ENCODE assay signal across 29 mouse cellular contexts in the genomic region with DNA sequence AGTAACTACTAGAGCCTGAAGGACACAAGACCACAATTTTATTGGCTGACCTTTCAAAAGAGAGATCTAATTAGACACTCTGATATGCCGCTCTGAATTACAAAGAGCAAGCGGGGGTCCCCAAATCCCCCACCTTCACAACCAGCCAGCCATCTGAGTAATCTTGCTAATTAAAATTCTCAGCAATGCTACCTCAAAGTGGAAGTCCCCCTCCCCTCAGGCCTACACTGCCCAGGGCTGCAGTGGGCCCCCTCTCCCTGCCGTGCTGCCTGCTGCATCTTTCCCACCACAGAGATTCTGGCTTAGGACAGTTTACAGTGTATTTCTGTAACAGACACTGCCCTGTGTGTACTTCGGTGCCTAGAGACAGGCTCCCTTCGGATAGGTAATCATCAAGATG. TPM values are rescaled to one million over a fixed set of nuclear protein-coding genes. Genes with fewer than 3 reads are reported as not detected.
DNase-seq lines count a peak whose midpoint lies in the region; ATAC-seq lines count a peak whose summit lies in the region.
"Had no signal": no experiment of that assay in that cellular context is flagged by ENCODE, and none has a peak within 500 bp of the region (broad histone marks: within the 10 kb centered on the region; RNA-seq: fewer than 3 reads in every experiment).

No protein-coding gene starts in this region.

- ATAC-seq in hindbrain, embryonic 14.5 days (ENCODE audit: low FRiP score), result peak; percentile 65; the same call in 1 of the 2 replicates
- ATAC-seq in hindbrain, embryonic 11.5 days (ENCODE audit: low FRiP score), result no peak
- ATAC-seq in midbrain, embryonic 15.5 days (replicated peaks), result peak; percentile 76; the same call in 1 of the 2 replicates
- no peak; the same call in 1 of the 2 replicates for ATAC-seq in midbrain, embryonic 16.5 days
- ATAC-seq in forebrain, embryonic 13.5 days, result peak; percentile 79; the same call in 1 of the 2 replicates
- peak; percentile 38; the same call in 1 of the 2 replicates for ATAC-seq in neural tube, embryonic 15.5 days (ENCODE audit: low FRiP score)
- ATAC-seq in monocyte, adult 5-6 weeks (replicated peaks; ENCODE audit: insufficient number of reproducible peaks, low FRiP score, low TSS enrichment, poor library complexity, severe bottlenecking), result no peak
- ATAC-seq: CD4-positive, CD25-positive, alpha-beta regulatory T cell, adult 4 months; intestine, embryonic 15.5 days; liver, embryonic 12.5 days; liver, postnatal 0 days had no signal

- no peak overlapping the region for H3K4me2 ChIP-seq in hindbrain, embryonic 14.5 days (replicated peaks)
- H3K4me2 ChIP-seq in hindbrain, embryonic 11.5 days (replicated peaks; ENCODE audit: low read depth, low read length), result no peak overlapping the region
- no peak overlapping the region for H3K4me2 ChIP-seq in midbrain, embryonic 15.5 days
- H3K4me2 ChIP-seq in midbrain, embryonic 16.5 days (ENCODE audit: low read length), result no peak overlapping the region
- no peak overlapping the region for H3K4me2 ChIP-seq in forebrain, embryonic 13.5 days
- H3K4me2 ChIP-seq in neural tube, embryonic 15.5 days, result no peak overlapping the region
- H3K4me2 ChIP-seq: heart, embryonic 13.5 days; hindbrain, embryonic 15.5 days; intestine, embryonic 15.5 days; liver, embryonic 12.5 days had no signal

- WGBS in hindbrain, embryonic 14.5 days, result 57% methylated on average over 5 of the region's 5 CpGs
- whole genome bisulfite sequencing in hindbrain, embryonic 11.5 days, result 69% methylated on average over 5 of the region's 5 CpGs
- WGBS in midbrain, embryonic 15.5 days, result 30% methylated on average over 5 of the region's 5 CpGs
- 22% methylated on average over 5 of the region's 5 CpGs for WGBS in midbrain, embryonic 16.5 days
- 13% methylated on average over 5 of the region's 5 CpGs for WGBS in forebrain, embryonic 13.5 days
- 42% methylated on average over 5 of the region's 5 CpGs for WGBS in neural tube, embryonic 15.5 days

- H3K27me3 ChIP-seq in hindbrain, embryonic 14.5 days (ENCODE audit: control insufficient read depth, insufficient read depth, low read length), result no peaks in the 10 kb centered on the region
- H3K27me3 ChIP-seq in hindbrain, embryonic 11.5 days (ENCODE audit: control insufficient read depth, insufficient read depth, low read length), result no peaks in the 10 kb centered on the region
- H3K27me3 ChIP-seq in midbrain, embryonic 15.5 days (replicated peaks), result no peaks in the 10 kb centered on the region
- no peaks in the 10 kb centered on the region for H3K27me3 ChIP-seq in midbrain, embryonic 16.5 days (ENCODE audit: control insufficient read depth, insufficient read depth, low read depth, low read length)
- H3K27me3 ChIP-seq in forebrain, embryonic 13.5 days, result no peaks in the 10 kb centered on the region
- no peaks in the 10 kb centered on the region for H3K27me3 ChIP-seq in neural tube, embryonic 15.5 days (replicated peaks)
- H3K27me3 ChIP-seq: heart, embryonic 13.5 days; hindbrain, embryonic 15.5 days; intestine, embryonic 15.5 days; liver, embryonic 12.5 days had no signal

- H3K9ac ChIP-seq in hindbrain, embryonic 14.5 days, result no peak overlapping the region; the same call in 1 of the 2 replicates
- no peak overlapping the region for H3K9ac ChIP-seq in hindbrain, embryonic 11.5 days (ENCODE audit: low read depth, low read length)
- H3K9ac ChIP-seq in midbrain, embryonic 15.5 days, result no peak overlapping the region
- H3K9ac ChIP-seq in midbrain, embryonic 16.5 days (ENCODE audit: low read depth, low read length), result no peak overlapping the region
- H3K9ac ChIP-seq in forebrain, embryonic 13.5 days, result 0 out of 2 replicates have a peak overlapping the region, but pooled peaks have one; percentile 31
- no peak overlapping the region for H3K9ac ChIP-seq in neural tube, embryonic 15.5 days (replicated peaks)
- H3K9ac ChIP-seq: heart, embryonic 13.5 days; hindbrain, embryonic 15.5 days; intestine, embryonic 15.5 days; liver, embryonic 12.5 days; liver, postnatal 0 days had no signal

- 0 out of 2 replicates have a peak, but pooled peaks cover 2% of the 10 kb centered on the region for H3K4me1 ChIP-seq in hindbrain, embryonic 14.5 days (replicated peaks; ENCODE audit: control insufficient read depth, insufficient read depth, low read length)
- H3K4me1 ChIP-seq in hindbrain, embryonic 11.5 days (replicated peaks; ENCODE audit: control insufficient read depth, insufficient read depth, low read length), result no peaks in the 10 kb centered on the region
- peaks cover 8% of the 10 kb centered on the region for H3K4me1 ChIP-seq in midbrain, embryonic 15.5 days
- peaks cover 4% of the 10 kb centered on the region; the same call in 1 of the 2 replicates for H3K4me1 ChIP-seq in midbrain, embryonic 16.5 days (ENCODE audit: control insufficient read depth, insufficient read depth, low read length)
- H3K4me1 ChIP-seq in forebrain, embryonic 13.5 days, result peaks cover 18% of the 10 kb centered on the region
- H3K4me1 ChIP-seq in neural tube, embryonic 15.5 days, result peaks cover 5% of the 10 kb centered on the region
- H3K4me1 ChIP-seq: heart, embryonic 13.5 days; intestine, embryonic 15.5 days; liver, embryonic 12.5 days had no signal

- H3K4me3 ChIP-seq in hindbrain, embryonic 14.5 days (replicated peaks; ENCODE audit: low read length), result no peak overlapping the region
- H3K4me3 ChIP-seq in hindbrain, embryonic 11.5 days (ENCODE audit: low read depth, low read length), result no peak overlapping the region
- H3K4me3 ChIP-seq in midbrain, embryonic 15.5 days, result no peak overlapping the region
- H3K4me3 ChIP-seq in midbrain, embryonic 16.5 days (ENCODE audit: low read depth, low read length), result no peak overlapping the region
- no peak overlapping the region for H3K4me3 ChIP-seq in forebrain, embryonic 13.5 days
- H3K4me3 ChIP-seq in neural tube, embryonic 15.5 days (replicated peaks), result no peak overlapping the region
- H3K4me3 ChIP-seq: erythroblast, embryonic 14.5 days; heart, embryonic 13.5 days; hindbrain, embryonic 15.5 days; intestine, embryonic 15.5 days; liver, embryonic 12.5 days had no signal

- H3K27ac ChIP-seq in hindbrain, embryonic 14.5 days, result peak overlapping the region; percentile 32; the same call in 1 of the 2 replicates
- no peak overlapping the region for H3K27ac ChIP-seq in hindbrain, embryonic 11.5 days (ENCODE audit: low read depth, low read length)
- H3K27ac ChIP-seq in midbrain, embryonic 15.5 days, result peak overlapping the region; percentile 4; the same call in 1 of the 2 replicates
- no peak overlapping the region for H3K27ac ChIP-seq in midbrain, embryonic 16.5 days (ENCODE audit: low read length)
- peak overlapping the region; percentile 38; the same call in 1 of the 2 replicates for H3K27ac ChIP-seq in forebrain, embryonic 13.5 days
- no peak overlapping the region for H3K27ac ChIP-seq in neural tube, embryonic 15.5 days (replicated peaks)
- H3K27ac ChIP-seq: heart, embryonic 13.5 days; hindbrain, embryonic 15.5 days; intestine, embryonic 15.5 days; kidney, postnatal 0 days; liver, embryonic 12.5 days; stomach, postnatal 0 days had no signal

- H3K36me3 ChIP-seq in hindbrain, embryonic 14.5 days (replicated peaks; ENCODE audit: control insufficient read depth, insufficient read depth), result no peaks in the 10 kb centered on the region
- H3K36me3 ChIP-seq in hindbrain, embryonic 11.5 days (ENCODE audit: control insufficient read depth, insufficient read depth, low read length), result no peaks in the 10 kb centered on the region
- no peaks in the 10 kb centered on the region for H3K36me3 ChIP-seq in midbrain, embryonic 15.5 days (replicated peaks)
- no peaks in the 10 kb centered on the region for H3K36me3 ChIP-seq in midbrain, embryonic 16.5 days (ENCODE audit: control insufficient read depth, insufficient read depth, low read length)
- no peaks in the 10 kb centered on the region for H3K36me3 ChIP-seq in forebrain, embryonic 13.5 days (ENCODE audit: poor library complexity, severe bottlenecking)
- no peaks in the 10 kb centered on the region for H3K36me3 ChIP-seq in neural tube, embryonic 15.5 days
- H3K36me3 ChIP-seq: heart, embryonic 13.5 days; hindbrain, embryonic 15.5 days; intestine, embryonic 15.5 days; liver, embryonic 12.5 days had no signal

- no peaks in the 10 kb centered on the region for H3K9me3 ChIP-seq in hindbrain, embryonic 14.5 days (ENCODE audit: control insufficient read depth, low read length)
- H3K9me3 ChIP-seq in hindbrain, embryonic 11.5 days (ENCODE audit: control insufficient read depth, low read length), result no peaks in the 10 kb centered on the region
- H3K9me3 ChIP-seq in midbrain, embryonic 15.5 days, result no peaks in the 10 kb centered on the region
- H3K9me3 ChIP-seq in midbrain, embryonic 16.5 days (replicated peaks; ENCODE audit: control insufficient read depth, low read length, poor library complexity, severe bottlenecking), result no peaks in the 10 kb centered on the region
- H3K9me3 ChIP-seq in forebrain, embryonic 13.5 days (replicated peaks), result no peaks in the 10 kb centered on the region
- no peaks in the 10 kb centered on the region for H3K9me3 ChIP-seq in neural tube, embryonic 15.5 days (replicated peaks)
- H3K9me3 ChIP-seq: heart, embryonic 13.5 days; hindbrain, embryonic 15.5 days; intestine, embryonic 15.5 days; liver, embryonic 12.5 days had no signal

- DNase-seq in hindbrain, embryonic 14.5 days (ENCODE audit: low spot score), result no peak
- no peak for DNase-seq in hindbrain, embryonic 11.5 days (ENCODE audit: low spot score)
- DNase-seq: adrenal gland, postnatal 14 days; cerebellum, adult 11-12 months; cerebellum, postnatal 10 days; gastrocnemius, postnatal 25 days; heart, adult 18-20 months; heart, postnatal 10 days; kidney, adult 8-10 months; kidney, postnatal 4 days; left cerebral cortex, postnatal 4 days; liver, postnatal 0 days; lung, postnatal 36 days; right cerebral cortex, postnatal 4 days; thymus, adult 18-20 months; thymus, postnatal 25 days had no signal

RNA-seq across cellular contexts. Expression of a gene that starts 30.0 kb away (rescaled TPM):
- 47.5 and 51.5 TPM in 2 replicates for polyA plus RNA-seq in hindbrain, embryonic 14.5 days (2014; fragmentation: Nextera tagmentation; extraction: Ambion mirVana)
- 14.1 and 14.3 TPM in 2 replicates for polyA plus RNA-seq in hindbrain, embryonic 11.5 days (2014; fragmentation: Nextera tagmentation; extraction: Ambion mirVana)
- polyA plus RNA-seq in midbrain, embryonic 15.5 days (2015; fragmentation: Nextera tagmentation; extraction: Ambion mirVana), result 65.7 and 68.2 TPM in 2 replicates
- polyA plus RNA-seq in midbrain, embryonic 16.5 days (2015; fragmentation: Nextera tagmentation; extraction: Ambion mirVana), result 59.7 and 69.0 TPM in 2 replicates
- polyA plus RNA-seq in forebrain, embryonic 13.5 days (2015; fragmentation: Nextera tagmentation; extraction: Ambion mirVana), result 62.1 and 81.3 TPM in 2 replicates
- 48.6 and 53.9 TPM in 2 replicates for polyA plus RNA-seq in neural tube, embryonic 15.5 days (2015; fragmentation: Nextera tagmentation; extraction: Ambion mirVana)
- total RNA-seq in monocyte, adult 5-6 weeks (2017), result 25.8 to 86.0 TPM (median 57.6 TPM) in 3 replicates

Comparison
In these comparisons a context has a peak if more than half of its experiments do, and no peak if none do; other contexts are left out.
1. ATAC-seq: peak in hindbrain, embryonic 14.5 days (single experiment), midbrain, embryonic 15.5 days (single experiment), forebrain, embryonic 13.5 days (single experiment) and neural tube, embryonic 15.5 days (single experiment); none in hindbrain, embryonic 11.5 days (single experiment), midbrain, embryonic 16.5 days (single experiment) and monocyte, adult 5-6 weeks (single experiment).
2. H3K27ac ChIP-seq: peak in hindbrain, embryonic 14.5 days (single experiment), midbrain, embryonic 15.5 days (single experiment) and forebrain, embryonic 13.5 days (single experiment); none in hindbrain, embryonic 11.5 days (single experiment), midbrain, embryonic 16.5 days (single experiment) and neural tube, embryonic 15.5 days (single experiment).